Mouse (Mus musculus) myocyte (in vitro differentiated cells): Measurements from ENCODE around the gene Alox12. TPM values are rescaled to one million over a fixed set of nuclear protein-coding genes. Genes with fewer than 3 reads are reported as not detected.

Experiments used
- H3K27me3 ChIP-seq: one replicate; pipeline ENCODE4 v1.6.1; 2011; ENCODE audit not compliant: control insufficient read depth, insufficient read depth, insufficient read length
- H3K36me3 ChIP-seq: one replicate; pipeline ENCODE4 v1.6.1; 2011; ENCODE audit not compliant: control insufficient read depth, insufficient read depth
- H3K4me2 ChIP-seq: one replicate; pipeline ENCODE4 v1.6.1; 2011; ENCODE audit warnings: low read depth, control low read depth
- H3K4me3 ChIP-seq: one replicate; pipeline ENCODE4 v1.5.1; 2011; ENCODE audit warnings: mild to moderate bottlenecking, control low read depth, moderate library complexity
- H3K79me2 ChIP-seq: one replicate; pipeline ENCODE4 v1.6.1; 2011; ENCODE audit not compliant: control insufficient read depth, insufficient read depth
- H3ac ChIP-seq: one replicate; pipeline ENCODE4 v1.6.1; 2011; ENCODE audit not compliant: control insufficient read depth, insufficient read length
- CEBPB ChIP-seq: IDR thresholded peaks from 2 replicates; pipeline ENCODE4 v1.6.1; 2011; ENCODE audit warnings: mild to moderate bottlenecking, moderate library complexity; ENCODE audit not compliant: poor library complexity, insufficient read depth, severe bottlenecking
- E2F4 ChIP-seq: IDR thresholded peaks from one replicate; pipeline ENCODE4 v1.6.1; 2011; ENCODE audit warnings: mild to moderate bottlenecking, control low read depth, moderate library complexity; ENCODE audit not compliant: insufficient read depth
- MAX ChIP-seq: IDR thresholded peaks from one replicate; pipeline ENCODE4 v1.6.1; 2011; ENCODE audit warnings: low read depth, mild to moderate bottlenecking, control low read depth
- MYOD1 ChIP-seq, 3 experiments: IDR thresholded peaks; one replicate each; pipeline ENCODE4 v1.6.1; 2011; ENCODE audit warnings: control low read depth in 2 of 3, low read depth in 2 of 3, mild to moderate bottlenecking in 2 of 3, moderate library complexity in 1 of 3; ENCODE audit not compliant: insufficient read length in 2 of 3, control insufficient read depth in 1 of 3
- MYOG ChIP-seq, 3 experiments: IDR thresholded peaks; one replicate each; pipeline ENCODE4 v1.6.1; 2011; ENCODE audit warnings: control low read depth in 2 of 3, low read depth in 2 of 3, mild to moderate bottlenecking in 2 of 3; ENCODE audit not compliant: insufficient read length in 2 of 3, control insufficient read depth in 1 of 3, insufficient read depth in 1 of 3
- POLR2A ChIP-seq: IDR thresholded peaks from one replicate; pipeline ENCODE4 v1.6.1; 2011; ENCODE audit warnings: low read depth, mild to moderate bottlenecking, control low read depth, moderate library complexity; ENCODE audit not compliant: insufficient read length
- POLR2AphosphoS2 ChIP-seq: IDR thresholded peaks from one replicate; pipeline ENCODE4 v1.6.1; 2011; ENCODE audit warnings: low read depth, control low read depth; ENCODE audit not compliant: insufficient read length
- REST ChIP-seq: IDR thresholded peaks from one replicate; pipeline ENCODE4 v1.6.1; 2011; ENCODE audit warnings: mild to moderate bottlenecking, control low read depth, moderate library complexity; ENCODE audit not compliant: insufficient read depth, insufficient read length
- SRF ChIP-seq: IDR thresholded peaks from one replicate; pipeline ENCODE4 v1.6.1; 2011; ENCODE audit warnings: low read depth; ENCODE audit not compliant: control insufficient read depth, insufficient read length
- TCF12 ChIP-seq: IDR thresholded peaks from one replicate; pipeline ENCODE4 v1.6.1; 2011; ENCODE audit warnings: mild to moderate bottlenecking, control low read depth; ENCODE audit not compliant: poor library complexity, insufficient read depth, severe bottlenecking
- TCF3 ChIP-seq: IDR thresholded peaks from one replicate; pipeline ENCODE4 v1.6.1; 2011; ENCODE audit warnings: low read depth, control low read depth; ENCODE audit not compliant: insufficient read length
- USF1 ChIP-seq: IDR thresholded peaks from one replicate; pipeline ENCODE4 v1.6.1; 2011; ENCODE audit warnings: low read depth, mild to moderate bottlenecking, control low read depth, moderate library complexity
- polyA plus RNA-seq: library from polyadenylated mRNA; unstranded; fragments of >200 nt; fragmentation: generic; extraction: Trizol; gene quantifications from one replicate; pipeline ENCODE4 v1.2.1, GENCODE M21; 2012; ENCODE audit warnings: missing spikeins

The Alox12 gene
- polyA plus RNA-seq, result 0.25 TPM

- TF ChIP-seq E2F4 (no peak), POLR2AphosphoS2 (no peak), TCF3 (no peak), TCF12 (no peak), MYOD1 (IDR thresholded peaks at IDR 0.05; ENCODE audit: control insufficient read depth in 1 of 3, insufficient read length in 2 of 3, low read depth in 2 of 3) (no peak), USF1 (no peak), SRF (no peak), MAX (no peak), REST (no peak), CEBPB (no peak), MYOG (IDR thresholded peaks at IDR 0.05; ENCODE audit: control insufficient read depth in 1 of 3, insufficient read depth in 1 of 3, insufficient read length in 2 of 3, low read depth in 2 of 3) (no peak)
- Histone ChIP-seq H3K4me2 (peak within 1 kb of the TSS; percentile 70), H3ac (no peak within 1 kb of the TSS), H3K36me3 (no peaks in the 10 kb centered on the region), H3K27me3 (peaks cover 26% of the 10 kb centered on the region), H3K79me2 (no peaks in the 10 kb centered on the region), H3K4me3 (no peak within 1 kb of the TSS)
These were observed at the start of gene Alox12 for GRCm38 (mm10) chr11:70254931-70255531. Gene Alox12, minus strand, starts transcription at chr11:70255353.

DNA sequence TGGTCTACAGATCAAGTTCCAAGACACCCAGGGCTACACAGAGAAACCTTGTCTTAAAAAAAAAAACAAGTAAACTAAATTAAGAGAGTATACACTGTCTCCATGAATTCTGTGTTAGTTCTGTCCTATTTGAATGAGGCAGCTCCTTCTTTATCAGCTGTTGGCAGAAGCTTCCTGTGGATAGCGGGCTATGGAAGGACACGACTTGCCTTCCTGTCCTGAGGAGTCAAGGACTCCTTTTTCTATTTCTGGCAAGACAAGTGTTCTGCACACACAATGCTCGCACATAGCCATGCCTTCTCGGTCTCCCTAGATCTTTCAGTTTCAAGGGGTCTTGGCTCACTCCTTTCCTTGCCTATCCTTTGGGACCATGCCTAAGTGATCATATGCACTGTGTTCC is 47.1 kb upstream of the Alox12 start:
- Histone ChIP-seq H3K27me3 (peaks cover 8% of the 10 kb centered on the region), H3ac (no peak overlapping the region), H3K4me3 (no peak overlapping the region), H3K4me2 (no peak overlapping the region), H3K79me2 (no peaks in the 10 kb centered on the region), H3K36me3 (no peaks in the 10 kb centered on the region)
- no peak for TF ChIP-seq SRF
- TF ChIP-seq MYOG (IDR thresholded peaks at IDR 0.05; ENCODE audit: control insufficient read depth in 1 of 3, insufficient read depth in 1 of 3, insufficient read length in 2 of 3, low read depth in 2 of 3), result no peak
- no peak for TF ChIP-seq TCF12
- no peak for TF ChIP-seq MAX
- no peak for TF ChIP-seq POLR2A
- TF ChIP-seq CEBPB, result no peak
- no peak for TF ChIP-seq E2F4
- TF ChIP-seq TCF3, result no peak
- no peak for TF ChIP-seq POLR2AphosphoS2
- no peak for TF ChIP-seq REST
- TF ChIP-seq MYOD1 (IDR thresholded peaks at IDR 0.05; ENCODE audit: control insufficient read depth in 1 of 3, insufficient read length in 2 of 3, low read depth in 2 of 3), result no peak
- no peak for TF ChIP-seq USF1

GRCm38 (mm10) chr11:70297836-70298454 is 42.8 kb upstream of the Alox12 start:
- Histone ChIP-seq H3K27me3 (peaks cover 4% of the 10 kb centered on the region), H3K36me3 (no peaks in the 10 kb centered on the region), H3K4me2 (no peak overlapping the region), H3ac (no peak overlapping the region), H3K4me3 (no peak overlapping the region), H3K79me2 (no peaks in the 10 kb centered on the region)
- no peak for TF ChIP-seq TCF3
- TF ChIP-seq MYOD1 (IDR thresholded peaks at IDR 0.05; ENCODE audit: control insufficient read depth in 1 of 3, insufficient read length in 2 of 3, low read depth in 2 of 3), result no peak
- no peak for TF ChIP-seq TCF12
- no peak for TF ChIP-seq MYOG (IDR thresholded peaks at IDR 0.05; ENCODE audit: control insufficient read depth in 1 of 3, insufficient read depth in 1 of 3, insufficient read length in 2 of 3, low read depth in 2 of 3)
- TF ChIP-seq REST, result no peak
- no peak for TF ChIP-seq USF1
- no peak for TF ChIP-seq E2F4
- TF ChIP-seq MAX, result no peak
- TF ChIP-seq POLR2AphosphoS2, result no peak
- no peak for TF ChIP-seq POLR2A
- TF ChIP-seq CEBPB, result no peak
- TF ChIP-seq SRF, result no peak

GRCm38 (mm10) chr11:70297405-70297804 is 42.3 kb upstream of the Alox12 start:
- H3K79me2 ChIP-seq, result no peaks in the 10 kb centered on the region
- TF ChIP-seq USF1, result no peak
- H3K27me3 ChIP-seq, result peaks cover 4% of the 10 kb centered on the region
- H3K4me2 ChIP-seq, result no peak overlapping the region
- H3ac ChIP-seq, result no peak overlapping the region
- no peaks in the 10 kb centered on the region for H3K36me3 ChIP-seq
- H3K4me3 ChIP-seq, result no peak overlapping the region

DNA sequence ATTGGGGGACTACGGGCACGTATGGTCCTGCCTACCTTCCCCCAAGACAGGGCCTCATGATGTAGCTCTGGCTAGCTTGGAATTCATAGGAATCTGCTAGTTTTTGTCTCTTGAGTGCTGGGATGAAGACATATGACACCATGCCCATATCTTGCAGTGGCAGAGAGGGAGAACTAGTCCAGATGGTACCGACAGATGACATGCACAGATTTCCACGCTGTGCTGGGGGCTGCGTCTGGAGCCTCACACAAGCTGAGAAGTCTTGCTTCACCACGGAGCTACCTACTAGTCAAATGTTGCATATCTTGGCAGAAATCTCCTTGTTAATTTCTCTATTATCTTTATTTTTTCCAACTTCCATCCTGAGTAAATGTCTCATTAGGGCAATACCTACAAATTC is 38.7 kb upstream of the Alox12 start:
- no peak overlapping the region for H3ac ChIP-seq
- H3K27me3 ChIP-seq, result no peaks in the 10 kb centered on the region
- H3K4me2 ChIP-seq, result no peak overlapping the region
- H3K4me3 ChIP-seq, result no peak overlapping the region
- H3K79me2 ChIP-seq, result no peaks in the 10 kb centered on the region
- no peaks in the 10 kb centered on the region for H3K36me3 ChIP-seq
- no peak for TF ChIP-seq MYOD1 (IDR thresholded peaks at IDR 0.05; ENCODE audit: control insufficient read depth in 1 of 3, insufficient read length in 2 of 3, low read depth in 2 of 3)
- TF ChIP-seq SRF, result no peak
- no peak for TF ChIP-seq REST
